Mouse (Mus musculus) layer of hippocampus, adult 2 months (tissue): ENCODE results near the gene Hmga1. TPM values are rescaled to one million over a fixed set of nuclear protein-coding genes. Genes with fewer than 3 reads are reported as not detected.

Experiments used
- DNase-seq, 2 experiments: peaks; one replicate each; pipeline ENCODE4 v3.0.0; 2022; ENCODE audit warnings: low spot score in 2 of 2
- H3K27ac ChIP-seq: fragments of 200-600 bp; 2 replicates; pipeline ENCODE4 v1.8.1; 2022
- H3K4me3 ChIP-seq: fragments of 200-600 bp; 2 replicates; pipeline ENCODE4 v1.8.1; 2022; ENCODE audit warnings: mild to moderate bottlenecking
- CTCF ChIP-seq: fragments of 200-600 bp; conservative IDR thresholded peaks from 2 replicates; pipeline ENCODE4 v1.8.1; 2022; ENCODE audit warnings: antibody characterized with exemption, mild to moderate bottlenecking, moderate library complexity
- total RNA-seq, 2 experiments: library from RNA; stranded (reverse); gene quantifications; 2 replicates each; pipeline ENCODE4 v1.2.3; 2021

Hmga1 gene
- total RNA-seq, 2 experiments from 2014 or later, result 30.5 to 38.2 TPM

GRCm38 (mm10) chr17:27568228-27568627, 11.9 kb downstream of the Hmga1 start:
- H3K27ac ChIP-seq, result no peak overlapping the region

DNA sequence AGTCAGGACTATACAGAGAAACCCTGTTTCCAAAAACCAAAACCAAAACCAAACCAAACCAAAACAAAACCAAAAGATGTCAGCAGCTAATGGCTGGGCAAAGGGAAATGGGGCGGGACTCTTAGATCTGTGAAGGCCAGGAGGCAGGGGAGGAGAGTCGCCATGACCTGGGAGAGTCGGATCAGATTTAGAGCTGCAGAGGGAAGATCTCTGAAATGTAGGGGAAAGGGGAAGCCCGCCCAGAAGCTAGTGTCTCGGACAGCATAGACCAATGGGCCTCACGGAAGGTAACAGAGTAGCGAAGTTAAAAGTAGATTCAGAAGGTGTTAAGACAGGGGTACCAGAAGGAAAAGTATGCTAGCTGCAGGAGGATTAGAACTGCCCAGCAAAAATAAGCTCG, 15.0 kb downstream of the Hmga1 start:
- no peak for DNase-seq
- TF ChIP-seq CTCF, result no peak
- 0 out of 2 replicates have a peak overlapping the region, but pooled peaks have one; percentile 23 for H3K27ac ChIP-seq
- no peak overlapping the region for H3K4me3 ChIP-seq

More at GRCm38 (mm10) chr17:27568228-27568627, 11.9 kb downstream of the Hmga1 start:
- DNase-seq, result no peak
- no peak for TF ChIP-seq CTCF
- no peak overlapping the region for H3K4me3 ChIP-seq

- DNase-seq, result no peak
- Histone ChIP-seq H3K4me3 (no peak overlapping the region), H3K27ac (peak overlapping the region; percentile 28; the same call in 1 of the 2 replicates)
- no peak for TF ChIP-seq CTCF
Observed at GRCm38 (mm10) chr17:27573772-27574320, 17.5 kb downstream of the Hmga1 start.

DNA sequence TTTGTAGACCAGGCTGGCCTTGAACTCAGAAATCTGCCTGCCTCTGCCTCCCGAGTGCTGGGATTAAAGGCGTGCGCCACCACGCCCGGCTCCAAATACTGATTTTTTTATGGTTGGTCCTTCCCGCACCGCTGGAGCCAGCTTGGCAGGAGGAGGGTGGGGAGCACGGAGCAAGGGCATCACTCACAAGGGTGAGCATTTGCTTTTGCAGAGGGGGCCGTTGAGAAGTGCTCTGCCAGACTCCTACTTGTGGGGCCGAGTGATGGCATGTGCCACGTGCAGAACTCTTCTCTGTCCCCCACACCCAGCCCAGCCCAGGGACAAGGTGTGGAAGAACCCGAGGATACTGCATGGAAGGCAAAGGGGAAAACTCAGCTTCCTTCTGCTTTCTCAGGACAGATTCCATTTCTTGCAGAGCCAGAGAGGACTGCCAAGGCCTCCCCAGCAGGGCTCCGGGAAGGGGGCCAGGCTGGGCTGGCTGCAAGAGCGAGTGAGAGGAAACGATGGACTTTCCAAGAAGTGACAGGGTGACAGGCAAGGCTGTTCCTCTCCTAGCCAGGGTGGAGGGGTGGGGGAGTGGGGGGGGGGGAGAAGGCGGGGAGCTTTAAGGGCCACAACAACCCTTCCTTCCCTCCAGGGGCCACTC, 18.3 kb downstream of the Hmga1 start:
- Histone ChIP-seq H3K27ac (peak overlapping the region; percentile 84), H3K4me3 (no peak overlapping the region)
- DNase-seq, result peak in 1 of 2 experiments; percentile 72
- TF ChIP-seq CTCF, result no peak

DNA sequence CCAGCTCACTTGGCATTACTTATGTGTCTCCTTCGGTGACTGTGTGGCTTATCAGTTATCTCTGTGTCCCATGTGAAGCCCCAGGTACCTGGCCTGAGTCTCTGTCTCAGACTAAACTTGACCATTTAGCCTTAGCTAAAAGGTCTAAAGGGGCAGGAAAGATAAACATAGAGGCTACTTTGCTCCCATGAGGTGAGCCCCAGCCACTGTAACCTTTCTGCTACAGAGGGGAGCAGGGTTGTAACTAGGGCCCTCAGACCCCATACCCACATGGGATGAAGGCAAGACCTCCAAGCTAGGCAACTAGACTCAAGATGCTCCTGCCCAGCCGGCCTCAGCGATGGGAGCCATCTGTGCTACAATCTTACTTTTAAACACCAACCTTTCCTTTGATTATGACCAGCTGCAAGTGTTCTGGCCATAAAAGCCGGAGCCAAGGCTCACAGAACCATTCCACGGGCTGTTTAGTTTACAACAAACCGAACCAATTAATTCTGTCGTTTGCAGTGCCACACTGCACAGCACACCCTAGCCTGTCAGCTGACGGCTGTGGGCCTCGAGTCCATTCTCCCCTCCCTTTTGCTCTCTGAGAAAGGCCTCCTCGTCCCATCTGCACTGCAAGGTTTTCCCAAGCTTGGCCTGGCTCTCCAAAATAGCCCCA, 18.9 kb downstream of the Hmga1 start:
- no peak for DNase-seq
- peak overlapping the region; percentile 84 for H3K27ac ChIP-seq
- no peak overlapping the region for H3K4me3 ChIP-seq
- no peak for TF ChIP-seq CTCF

DNA sequence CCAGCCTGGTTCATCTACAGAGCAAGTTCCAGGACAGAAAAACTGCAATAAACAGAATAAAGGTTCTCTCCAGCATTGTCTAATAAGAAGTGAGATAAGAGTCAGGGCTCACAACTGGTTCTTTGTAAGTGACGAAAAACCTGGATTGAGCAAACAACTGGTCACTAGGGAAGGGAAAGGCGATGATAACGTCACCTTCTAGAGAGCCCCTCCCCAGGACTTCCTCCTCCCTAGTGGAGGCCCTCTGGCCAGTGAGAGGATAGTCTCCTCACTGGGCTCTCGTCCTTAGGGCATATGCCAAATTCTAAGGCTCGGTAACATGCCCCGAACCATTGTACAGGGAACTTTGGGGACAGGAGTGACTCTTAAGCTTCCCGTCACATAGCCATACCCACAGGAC, 19.8 kb downstream of the Hmga1 start:
- no peak for DNase-seq
- no peak for TF ChIP-seq CTCF
- no peak overlapping the region for H3K4me3 ChIP-seq
- peak overlapping the region; percentile 84 for H3K27ac ChIP-seq

GRCm38 (mm10) chr17:27577468-27577867, 21.2 kb downstream of the Hmga1 start:
- peak; percentile 58 for TF ChIP-seq CTCF
- Histone ChIP-seq H3K27ac (peak overlapping the region; percentile 84), H3K4me3 (no peak overlapping the region)
- no peak for DNase-seq

DNA sequence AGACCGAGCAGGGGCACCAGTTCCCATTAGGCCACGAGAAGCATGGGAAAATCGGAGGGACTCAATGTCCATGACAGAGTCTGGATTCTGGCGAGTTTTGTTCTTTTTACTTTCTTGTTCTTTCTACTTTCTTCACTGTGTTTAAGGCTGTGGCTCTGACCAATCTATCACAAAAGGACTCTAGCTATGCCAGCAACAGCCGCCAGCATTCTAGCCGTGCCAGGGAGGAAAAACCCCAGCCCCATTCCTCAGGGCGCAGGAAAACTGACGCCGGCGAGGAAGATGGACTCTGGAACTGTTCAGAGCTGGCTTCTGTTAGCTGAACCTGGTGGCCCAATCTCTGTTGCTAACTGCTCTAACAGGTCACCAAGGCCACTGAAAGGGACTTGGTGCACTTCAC, 22.2 kb downstream of the Hmga1 start:
- DNase-seq, result no peak
- H3K27ac ChIP-seq, result peak overlapping the region; percentile 84
- TF ChIP-seq CTCF, result no peak

GRCm38 (mm10) chr17:27579816-27580215, 23.5 kb downstream of the Hmga1 start:
- H3K4me3 ChIP-seq, result no peak overlapping the region
- no peak for TF ChIP-seq CTCF
- DNase-seq, result no peak
- peak overlapping the region; percentile 84 for H3K27ac ChIP-seq

More for the DNA sequence above, 22.2 kb downstream of the Hmga1 start:
- no peak overlapping the region for H3K4me3 ChIP-seq

- DNase-seq, result no peak
- TF ChIP-seq CTCF, result no peak
- H3K4me3 ChIP-seq, result no peak overlapping the region
- peak overlapping the region; percentile 84 for H3K27ac ChIP-seq
Observed at GRCm38 (mm10) chr17:27580392-27581068, 24.2 kb downstream of the Hmga1 start.

- DNase-seq, result no peak
- TF ChIP-seq CTCF, result no peak
- H3K27ac ChIP-seq, result no peak overlapping the region
- H3K4me3 ChIP-seq, result no peak overlapping the region
Observed at GRCm38 (mm10) chr17:27583185-27583894, 27.0 kb downstream of the Hmga1 start.

DNA sequence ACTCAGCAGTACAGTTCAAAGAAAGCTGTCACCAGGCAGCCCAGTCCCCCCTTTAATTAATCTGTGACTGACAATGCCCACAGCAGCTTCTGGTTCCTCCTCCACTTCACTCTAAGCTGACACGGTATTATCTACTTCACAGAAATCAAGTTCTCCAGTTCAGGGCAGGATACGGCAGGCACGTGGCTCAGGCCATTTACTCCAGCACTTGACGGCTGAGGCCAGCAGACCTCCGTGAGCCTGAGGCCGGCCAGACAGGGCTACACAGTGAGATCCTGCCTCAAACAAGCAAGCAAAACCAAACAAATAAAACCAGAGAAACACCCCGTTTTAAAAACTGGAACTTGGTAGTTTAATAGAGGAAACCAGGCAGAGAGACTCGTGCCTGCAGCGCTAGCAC, 30.4 kb downstream of the Hmga1 start:
- Histone ChIP-seq H3K27ac (peak overlapping the region; percentile 76), H3K4me3 (no peak overlapping the region)
- TF ChIP-seq CTCF, result no peak
- no peak for DNase-seq
